Mouse (Mus musculus) T-cell, adult 2 months (primary cell): ENCODE measurements around the gene Tln2.

Experiments
- DNase-seq: peaks from one replicate; pipeline ENCODE4 v3.0.0; 2022; ENCODE audit warnings: low spot score

The Tln2 gene

GRCm38 (mm10) chr9:67559603-67560002, at the start of gene Tln2:
TSS of gene Tln2 (minus strand) at chr9:67559703.
- DNase-seq = no peak

- no peak for DNase-seq
Measured at GRCm38 (mm10) chr9:67609226-67609625, 49.7 kb upstream of the Tln2 start.

- DNase-seq = no peak
Measured at GRCm38 (mm10) chr9:67607786-67608366, 48.4 kb upstream of the Tln2 start.

GRCm38 (mm10) chr9:67607268-67607667, 47.8 kb upstream of the Tln2 start:
- no peak for DNase-seq

GRCm38 (mm10) chr9:67605867-67606435, 46.4 kb upstream of the Tln2 start:
- DNase-seq = no peak

- DNase-seq = no peak
Measured at GRCm38 (mm10) chr9:67604940-67605339, 45.4 kb upstream of the Tln2 start.

- no peak for DNase-seq
Measured at GRCm38 (mm10) chr9:67602347-67602746, 42.8 kb upstream of the Tln2 start.

GRCm38 (mm10) chr9:67595221-67595620, 35.7 kb upstream of the Tln2 start:
- no peak for DNase-seq

- no peak for DNase-seq
Measured at GRCm38 (mm10) chr9:67593469-67594141, 34.1 kb upstream of the Tln2 start.

- no peak for DNase-seq
Measured at GRCm38 (mm10) chr9:67592726-67593125, 33.2 kb upstream of the Tln2 start.

- no peak for DNase-seq
Measured at GRCm38 (mm10) chr9:67587111-67587510, 27.6 kb upstream of the Tln2 start.

GRCm38 (mm10) chr9:67586489-67586888, 27.0 kb upstream of the Tln2 start:
- no peak for DNase-seq

- DNase-seq = no peak
Measured at GRCm38 (mm10) chr9:67584871-67585270, 25.4 kb upstream of the Tln2 start.

GRCm38 (mm10) chr9:67581581-67582280, 22.2 kb upstream of the Tln2 start:
- DNase-seq = no peak

GRCm38 (mm10) chr9:67579541-67579940, 20.0 kb upstream of the Tln2 start:
- no peak for DNase-seq

- no peak for DNase-seq
Measured at GRCm38 (mm10) chr9:67574721-67575248, 15.3 kb upstream of the Tln2 start.

- no peak for DNase-seq
Measured at GRCm38 (mm10) chr9:67573683-67573979, 14.1 kb upstream of the Tln2 start.

- no peak for DNase-seq
Measured at GRCm38 (mm10) chr9:67572790-67573682, 13.5 kb upstream of the Tln2 start.

GRCm38 (mm10) chr9:67565801-67566258, 6.3 kb upstream of the Tln2 start:
- no peak for DNase-seq

GRCm38 (mm10) chr9:67549811-67550501, 9.5 kb downstream of the Tln2 start:
- DNase-seq = no peak

- DNase-seq = no peak
Measured at GRCm38 (mm10) chr9:67549332-67549731, 10.2 kb downstream of the Tln2 start.
